Mouse (Mus musculus): ENCODE data around the gene Rcor1.
A peak's percentile ranks its signal among the peaks of the same experiment; 100 is the strongest.
"Not testable (repeated sequence)": the region's sequence is repeated elsewhere in the genome, so short reads cannot be mapped to it uniquely, and the experiment has no call there.

Rcor1 gene

GRCm38 (mm10) chr12:111065330-111065729 is 26.2 kb downstream of the Rcor1 start:
- no peak for DNase-seq (ENCODE audit: low read depth, low spot score)

- DNase-seq (ENCODE audit: low read depth, low spot score) = no peak
Measured at GRCm38 (mm10) chr12:111067816-111068215, 28.7 kb downstream of the Rcor1 start.

- not testable (repeated sequence) for DNase-seq (ENCODE audit: low read depth, low spot score)
Measured at GRCm38 (mm10) chr12:111069299-111069698, 30.1 kb downstream of the Rcor1 start.

GRCm38 (mm10) chr12:111071009-111071408 is 31.9 kb downstream of the Rcor1 start:
- no peak for DNase-seq (ENCODE audit: low read depth, low spot score)

- peak; percentile 19 for DNase-seq (ENCODE audit: low read depth, low spot score)
Measured at GRCm38 (mm10) chr12:111071477-111072152, 32.5 kb downstream of the Rcor1 start.

GRCm38 (mm10) chr12:111076385-111076965 is 37.3 kb downstream of the Rcor1 start:
- no peak for DNase-seq (ENCODE audit: low read depth, low spot score)

- DNase-seq (ENCODE audit: low read depth, low spot score) = no peak
Measured at GRCm38 (mm10) chr12:111085579-111085978, 46.4 kb downstream of the Rcor1 start.

- no peak for DNase-seq (ENCODE audit: low read depth, low spot score)
Measured at GRCm38 (mm10) chr12:111087066-111087465, 47.9 kb downstream of the Rcor1 start.

- DNase-seq (ENCODE audit: low read depth, low spot score) = peak; percentile 79
Measured at GRCm38 (mm10) chr12:111088186-111088585, 49.0 kb downstream of the Rcor1 start.

- DNase-seq (ENCODE audit: low read depth, low spot score) = no peak
Measured at GRCm38 (mm10) chr12:111088731-111089141, 49.6 kb downstream of the Rcor1 start.

GRCm38 (mm10) chr12:111089145-111089544 is 50.0 kb downstream of the Rcor1 start:
- DNase-seq (ENCODE audit: low read depth, low spot score) = no peak

- DNase-seq (ENCODE audit: low read depth, low spot score) = no peak
Measured at GRCm38 (mm10) chr12:111090801-111091200, 51.6 kb downstream of the Rcor1 start.

GRCm38 (mm10) chr12:111091981-111092380 is 52.8 kb downstream of the Rcor1 start:
- no peak for DNase-seq (ENCODE audit: low read depth, low spot score)

GRCm38 (mm10) chr12:111094073-111094472 is 54.9 kb downstream of the Rcor1 start:
- no peak for DNase-seq (ENCODE audit: low read depth, low spot score)

- DNase-seq (ENCODE audit: low read depth, low spot score) = no peak
Measured at GRCm38 (mm10) chr12:111095086-111095485, 55.9 kb downstream of the Rcor1 start.

- DNase-seq (ENCODE audit: low read depth, low spot score) = no peak
Measured at GRCm38 (mm10) chr12:111096249-111096648, 57.1 kb downstream of the Rcor1 start.

- no peak for DNase-seq (ENCODE audit: low read depth, low spot score)
Measured at GRCm38 (mm10) chr12:111097036-111097435, 57.9 kb downstream of the Rcor1 start.

- no peak for DNase-seq (ENCODE audit: low read depth, low spot score)
Measured at GRCm38 (mm10) chr12:111111176-111111575, 72.0 kb downstream of the Rcor1 start.

- DNase-seq (ENCODE audit: low read depth, low spot score) = no peak
Measured at GRCm38 (mm10) chr12:111114593-111114992, 75.4 kb downstream of the Rcor1 start.

- no peak for DNase-seq (ENCODE audit: low read depth, low spot score)
Measured at GRCm38 (mm10) chr12:111119506-111120085, 80.4 kb downstream of the Rcor1 start.

GRCm38 (mm10) chr12:111120976-111121645 is 82.0 kb downstream of the Rcor1 start:
- DNase-seq (ENCODE audit: low read depth, low spot score) = no peak

GRCm38 (mm10) chr12:111122332-111122852 is 83.2 kb downstream of the Rcor1 start:
- peak; percentile 78 for DNase-seq (ENCODE audit: low read depth, low spot score)
